Mouse (Mus musculus) embryonic facial prominence, embryonic 12.5 days (tissue): ENCODE results near the gene Slc22a13. TPM values are rescaled to one million over a fixed set of nuclear protein-coding genes. Genes with fewer than 3 reads are reported as not detected.

Experiments used
- ATAC-seq: fragments of 200-750 bp; cut with Nextera tagmentation; 2 replicates; pipeline ENCODE4 v1.8.0; 2017; ENCODE audit not compliant: insufficient number of reproducible peaks, insufficient read depth, low FRiP score, low TSS enrichment
- H3K27ac ChIP-seq: fragments of 300-500 bp; sonication (generic); 2 replicates; pipeline ENCODE4 v1.5.1; 2016; ENCODE audit warnings: mild to moderate bottlenecking
- H3K27me3 ChIP-seq: fragments of 300-500 bp; sonication (generic); 2 replicates; pipeline ENCODE4 v1.6.1; 2016; ENCODE audit warnings: mild to moderate bottlenecking, moderate library complexity
- H3K36me3 ChIP-seq: fragments of 300-500 bp; sonication (generic); 2 replicates; pipeline ENCODE4 v1.6.1; 2016; ENCODE audit warnings: mild to moderate bottlenecking
- H3K4me1 ChIP-seq: fragments of 300-500 bp; sonication (generic); 2 replicates; pipeline ENCODE4 v1.6.1; 2016
- H3K4me2 ChIP-seq: fragments of 300-500 bp; sonication (generic); replicated peaks from 2 replicates; pipeline ENCODE4 v1.6.1; 2016; ENCODE audit warnings: mild to moderate bottlenecking, moderate library complexity
- H3K4me3 ChIP-seq: fragments of 300-500 bp; sonication (generic); 2 replicates; pipeline ENCODE4 v1.5.1; 2016; ENCODE audit warnings: mild to moderate bottlenecking
- H3K9ac ChIP-seq: fragments of 300-500 bp; sonication (generic); 2 replicates; pipeline ENCODE4 v1.6.1; 2016; ENCODE audit warnings: mild to moderate bottlenecking, moderate library complexity
- H3K9me3 ChIP-seq: fragments of 300-500 bp; sonication (generic); 2 replicates; pipeline ENCODE4 v1.6.1; 2016; ENCODE audit warnings: mild to moderate bottlenecking, moderate library complexity
- WGBS: fragments of 180-500 bp; shearing (Covaris S2); methylation state at CpG from one replicate; pipeline ENCODE4 v1.1.7; 2016; 5-methylcytosine and 5-hydroxymethylcytosine counted together
- polyA plus RNA-seq: library from polyadenylated mRNA; unstranded; fragments of >200 nt; fragmentation: Nextera tagmentation; extraction: Ambion mirVana; gene quantifications from 2 replicates; pipeline ENCODE4 v1.2.1, GENCODE M21; 2016

Gene Slc22a13
- polyA plus RNA-seq, 1 experiment from 2014 or later: not detected

DNA sequence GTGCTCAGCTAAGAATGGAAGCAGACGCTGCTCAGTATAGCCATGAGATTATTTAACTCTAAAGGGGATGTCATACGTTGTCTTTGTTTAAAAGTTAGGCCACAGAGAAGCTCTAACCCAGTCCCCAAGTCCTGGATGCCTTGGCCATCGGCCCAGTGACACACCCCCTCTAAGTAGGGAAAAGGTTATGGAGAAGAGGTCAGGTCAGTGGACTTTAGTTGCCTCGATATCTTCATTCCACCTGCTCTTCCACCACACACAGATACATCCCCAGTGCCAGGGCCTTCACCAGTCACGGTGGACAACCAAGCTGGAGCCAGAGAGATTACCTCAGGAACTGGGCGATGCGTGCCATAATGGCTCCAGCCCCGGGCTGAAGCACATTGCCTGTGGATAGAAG lies 53.5 kb downstream of the Slc22a13 start:
- 79% methylated on average over 8 of the region's 8 CpGs for WGBS
- ATAC-seq: no peak
- H3K4me2 ChIP-seq: no peak overlapping the region

GRCm38 (mm10) chr9:119151751-119152150 lies 57.1 kb downstream of the Slc22a13 start:
- WGBS: 63% methylated on average over 2 of the region's 2 CpGs
- no peak overlapping the region for H3K4me3 ChIP-seq
- ATAC-seq: no peak

More for the DNA sequence above, 53.5 kb downstream of the Slc22a13 start:
- Histone ChIP-seq H3K9me3 (no peaks in the 10 kb centered on the region), H3K36me3 (no peaks in the 10 kb centered on the region), H3K9ac (no peak overlapping the region), H3K4me3 (no peak overlapping the region), H3K4me1 (no peaks in the 10 kb centered on the region), H3K27me3 (peaks cover 23% of the 10 kb centered on the region), H3K27ac (no peak overlapping the region)

GRCm38 (mm10) chr9:119149601-119150000 lies 59.3 kb downstream of the Slc22a13 start:
- no peak for ATAC-seq
- Histone ChIP-seq H3K4me3 (no peak overlapping the region), H3K9me3 (no peaks in the 10 kb centered on the region), H3K27me3 (0 out of 2 replicates have a peak, but pooled peaks cover 2% of the 10 kb centered on the region), H3K4me2 (no peak overlapping the region), H3K4me1 (no peaks in the 10 kb centered on the region), H3K9ac (no peak overlapping the region), H3K27ac (no peak overlapping the region), H3K36me3 (no peaks in the 10 kb centered on the region)
- 19% methylated on average over 5 of the region's 5 CpGs for WGBS

More at GRCm38 (mm10) chr9:119151751-119152150, 57.1 kb downstream of the Slc22a13 start:
- Histone ChIP-seq H3K36me3 (no peaks in the 10 kb centered on the region), H3K4me2 (no peak overlapping the region), H3K27me3 (peaks cover 16% of the 10 kb centered on the region; the same call in 1 of the 2 replicates), H3K4me1 (no peaks in the 10 kb centered on the region), H3K9ac (no peak overlapping the region), H3K9me3 (no peaks in the 10 kb centered on the region), H3K27ac (no peak overlapping the region)

GRCm38 (mm10) chr9:119146098-119146770 lies 62.7 kb downstream of the Slc22a13 start:
- Histone ChIP-seq H3K4me3 (no peak overlapping the region), H3K27ac (no peak overlapping the region), H3K9ac (no peak overlapping the region), H3K36me3 (no peaks in the 10 kb centered on the region), H3K4me1 (no peaks in the 10 kb centered on the region), H3K9me3 (no peaks in the 10 kb centered on the region), H3K4me2 (no peak overlapping the region), H3K27me3 (no peaks in the 10 kb centered on the region)
- ATAC-seq: no peak
- 73% methylated on average over 13 of the region's 13 CpGs for WGBS

- WGBS: 55% methylated on average over 6 of the region's 6 CpGs
These were observed 63.3 kb downstream of the Slc22a13 start for GRCm38 (mm10) chr9:119145638-119146037.

DNA sequence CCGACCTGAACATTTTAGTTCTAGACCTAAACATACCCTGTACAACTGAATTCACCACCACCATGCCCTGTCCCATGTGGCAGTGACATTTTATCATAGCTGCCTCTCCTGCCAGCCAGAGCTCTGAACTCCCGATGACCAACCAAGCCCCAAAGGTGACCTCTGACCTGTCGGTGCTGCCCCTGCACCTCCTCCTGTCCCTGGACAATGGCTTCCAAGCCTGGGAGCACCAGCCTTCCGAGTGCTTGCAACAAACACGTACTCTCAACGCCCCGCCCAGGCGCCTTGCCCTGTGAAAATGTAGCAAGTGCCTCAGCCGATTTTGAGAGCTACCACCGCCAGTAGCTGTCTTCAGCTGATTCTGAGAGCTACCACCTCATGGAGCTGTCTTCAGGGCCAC lies 63.8 kb downstream of the Slc22a13 start:
- H3K27ac ChIP-seq: no peak overlapping the region
- WGBS: 57% methylated on average over 10 of the region's 10 CpGs
- no peaks in the 10 kb centered on the region for H3K27me3 ChIP-seq
- H3K36me3 ChIP-seq: no peaks in the 10 kb centered on the region
- no peaks in the 10 kb centered on the region for H3K4me1 ChIP-seq
- no peak overlapping the region for H3K9ac ChIP-seq
- H3K4me2 ChIP-seq: no peak overlapping the region
- no peak for ATAC-seq
- no peaks in the 10 kb centered on the region for H3K9me3 ChIP-seq
- H3K4me3 ChIP-seq: no peak overlapping the region

More at GRCm38 (mm10) chr9:119145638-119146037, 63.3 kb downstream of the Slc22a13 start:
- Histone ChIP-seq H3K4me1 (no peaks in the 10 kb centered on the region), H3K4me3 (no peak overlapping the region), H3K4me2 (no peak overlapping the region), H3K9ac (no peak overlapping the region), H3K27me3 (no peaks in the 10 kb centered on the region), H3K36me3 (no peaks in the 10 kb centered on the region), H3K27ac (no peak overlapping the region), H3K9me3 (no peaks in the 10 kb centered on the region)
- no peak for ATAC-seq

DNA sequence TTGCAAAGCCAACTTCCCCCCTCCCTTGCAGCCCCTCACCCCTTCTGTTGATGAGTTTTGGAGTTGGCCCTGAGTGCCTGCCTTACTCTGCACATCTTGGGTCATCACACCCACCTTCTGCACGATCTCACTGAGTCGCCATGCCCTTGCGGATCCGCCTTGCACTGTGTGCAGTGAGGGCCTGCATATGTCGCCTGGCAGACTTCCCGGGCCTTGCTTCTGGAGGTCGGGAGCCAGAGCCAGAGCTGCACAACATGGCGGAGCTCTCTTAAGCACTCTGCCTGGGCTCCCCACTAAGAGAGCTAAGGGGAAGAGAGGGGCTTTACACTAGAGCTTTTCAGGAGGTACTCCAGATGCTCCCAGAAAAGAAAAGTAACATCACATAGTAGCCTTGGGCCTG lies 64.2 kb downstream of the Slc22a13 start:
- H3K36me3 ChIP-seq: no peaks in the 10 kb centered on the region
- 82% methylated on average over 8 of the region's 8 CpGs for WGBS
- H3K4me1 ChIP-seq: no peaks in the 10 kb centered on the region
- H3K9ac ChIP-seq: no peak overlapping the region
- no peak overlapping the region for H3K4me2 ChIP-seq
- H3K9me3 ChIP-seq: no peaks in the 10 kb centered on the region
- H3K27me3 ChIP-seq: no peaks in the 10 kb centered on the region
- H3K4me3 ChIP-seq: no peak overlapping the region
- H3K27ac ChIP-seq: no peak overlapping the region
- ATAC-seq: no peak

DNA sequence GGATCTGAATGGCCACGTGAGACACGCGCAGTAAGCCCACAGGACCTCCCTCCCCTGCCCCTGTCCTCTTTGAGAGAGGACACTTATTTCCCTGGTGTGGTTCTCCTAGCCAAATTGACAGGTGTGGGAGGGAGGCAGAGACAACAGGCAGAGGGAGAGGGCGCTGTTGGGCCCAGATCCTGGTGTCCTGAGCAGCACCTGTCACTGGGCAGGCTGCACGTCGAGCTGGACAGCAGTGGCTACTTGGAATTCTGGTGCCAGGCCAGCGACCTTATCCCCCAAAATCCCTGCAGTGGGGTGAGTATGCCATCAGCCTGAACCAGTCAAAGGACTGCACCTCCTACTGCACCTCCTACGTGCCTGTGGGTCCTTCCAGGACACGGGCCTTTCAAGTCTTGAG lies 65.5 kb downstream of the Slc22a13 start:
- H3K9ac ChIP-seq: no peak overlapping the region
- no peaks in the 10 kb centered on the region for H3K4me1 ChIP-seq
- H3K36me3 ChIP-seq: no peaks in the 10 kb centered on the region
- H3K27ac ChIP-seq: no peak overlapping the region
- no peaks in the 10 kb centered on the region for H3K27me3 ChIP-seq
- ATAC-seq: no peak
- no peak overlapping the region for H3K4me3 ChIP-seq
- H3K9me3 ChIP-seq: no peaks in the 10 kb centered on the region
- no peak overlapping the region for H3K4me2 ChIP-seq
- WGBS: 68% methylated on average over 9 of the region's 9 CpGs

Other genes starting within 250 kb of the Slc22a13 start
- gene Vill, start 156.3 kb downstream of the Slc22a13 start, polyA plus RNA-seq: 27.3 and 28.1 TPM in 2 replicates
- 26.6 and 27.8 TPM in 2 replicates for gene Plcd1, start 115.6 kb downstream of the Slc22a13 start, polyA plus RNA-seq
- gene Dlec1, start 106.6 kb downstream of the Slc22a13 start, polyA plus RNA-seq: 1.5 and 1.7 TPM in 2 replicates
- gene Acaa1b, start 52.0 kb downstream of the Slc22a13 start, polyA plus RNA-seq: 2.3 and 3.0 TPM in 2 replicates
- gene Gm47289, start 49.9 kb downstream of the Slc22a13 start, polyA plus RNA-seq: not detected in 2 replicates
- 17.9 and 18.0 TPM in 2 replicates for gene Oxsr1, start 113.3 kb upstream of the Slc22a13 start, polyA plus RNA-seq
- gene Acaa1a, start 130.6 kb upstream of the Slc22a13 start, polyA plus RNA-seq: 93.7 and 97.8 TPM in 2 replicates
- gene Myd88, start 132.3 kb upstream of the Slc22a13 start, polyA plus RNA-seq: 11.6 and 11.8 TPM in 2 replicates
- 6.6 and 6.7 TPM in 2 replicates for gene Xylb, start 148.3 kb upstream of the Slc22a13 start, polyA plus RNA-seq
- not detected in 2 replicates for gene Slc22a14, start 156.5 kb upstream of the Slc22a13 start, polyA plus RNA-seq
- gene Acvr2b, start 193.0 kb upstream of the Slc22a13 start, polyA plus RNA-seq: 44.5 and 52.2 TPM in 2 replicates
- 45.6 and 48.3 TPM in 2 replicates for gene Exog, start 235.8 kb upstream of the Slc22a13 start, polyA plus RNA-seq